Mouse (Mus musculus) hindbrain, embryonic 16.5 days (tissue): ENCODE data around the gene Psrc1. TPM values are rescaled to one million over a fixed set of nuclear protein-coding genes. Genes with fewer than 3 reads are reported as not detected.

Experiments used
- ATAC-seq: fragments of 200-750 bp; cut with Nextera tagmentation; 2 replicates; pipeline ENCODE4 v1.8.0; 2017; ENCODE audit warnings: moderate TSS enrichment, moderate library complexity
- H3K27ac ChIP-seq: fragments of 300-500 bp; sonication (generic); 2 replicates; pipeline ENCODE4 v1.5.1; 2014; ENCODE audit warnings: low read depth, mild to moderate bottlenecking, control low read depth, low read length, moderate library complexity
- H3K27me3 ChIP-seq: fragments of 300-500 bp; sonication (generic); replicated peaks from 2 replicates; pipeline ENCODE4 v1.6.1; 2014; ENCODE audit warnings: low read length; ENCODE audit not compliant: control insufficient read depth, insufficient read depth
- H3K36me3 ChIP-seq: fragments of 300-500 bp; sonication (generic); 2 replicates; pipeline ENCODE4 v1.6.1; 2014; ENCODE audit warnings: mild to moderate bottlenecking, low read length, moderate library complexity, mixed read lengths; ENCODE audit not compliant: control insufficient read depth, insufficient read depth
- H3K4me1 ChIP-seq: fragments of 300-500 bp; sonication (generic); 2 replicates; pipeline ENCODE4 v1.6.1; 2014; ENCODE audit warnings: low read depth, low read length; ENCODE audit not compliant: control insufficient read depth, insufficient read depth
- H3K4me2 ChIP-seq: fragments of 300-500 bp; sonication (generic); 2 replicates; pipeline ENCODE4 v1.6.1; 2014; ENCODE audit warnings: mild to moderate bottlenecking, low read length, control low read depth, moderate library complexity
- H3K4me3 ChIP-seq: fragments of 300-500 bp; sonication (generic); 2 replicates; pipeline ENCODE4 v1.5.1; 2014; ENCODE audit warnings: mild to moderate bottlenecking, low read length, control low read depth, moderate library complexity
- H3K9ac ChIP-seq: fragments of 300-500 bp; sonication (generic); 2 replicates; pipeline ENCODE4 v1.6.1; 2014; ENCODE audit warnings: low read depth, mild to moderate bottlenecking, control low read depth, low read length, moderate library complexity
- H3K9me3 ChIP-seq: fragments of 300-500 bp; sonication (generic); 2 replicates; pipeline ENCODE4 v1.6.1; 2014; ENCODE audit warnings: mild to moderate bottlenecking, low read length, moderate library complexity; ENCODE audit not compliant: control insufficient read depth
- WGBS: fragments of 180-500 bp; shearing (Covaris S2); extraction: QIAGEN DNeasy Blood & Tissue Kit; methylation state at CpG from one replicate; pipeline ENCODE4 v1.1.7; 2014; 5-methylcytosine and 5-hydroxymethylcytosine counted together
- polyA plus RNA-seq: library from polyadenylated mRNA; unstranded; fragments of >200 nt; fragmentation: Nextera tagmentation; extraction: Ambion mirVana; gene quantifications from 2 replicates; pipeline ENCODE4 v1.2.1, GENCODE M21; 2015

Psrc1 gene
- polyA plus RNA-seq, 1 experiment from 2014 or later = 11.1 TPM

DNA sequence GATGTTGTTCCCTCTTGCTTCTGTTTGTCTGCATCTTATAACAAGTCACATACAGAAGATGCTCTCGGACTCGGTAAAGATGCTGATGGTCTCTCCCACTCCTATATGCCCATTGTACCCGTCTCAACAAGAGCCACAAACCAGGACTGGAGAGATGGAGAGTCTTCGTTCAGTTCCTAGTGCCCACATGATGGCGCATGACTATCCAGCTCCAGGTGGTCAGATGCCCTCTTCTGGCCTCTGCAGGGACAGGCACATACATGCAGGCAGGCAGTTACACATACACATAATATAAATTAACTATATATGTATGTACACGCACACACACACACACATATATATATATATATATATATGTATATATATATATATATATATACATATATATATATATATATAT lies 2.9 kb upstream of the Psrc1 start:
- WGBS = 75% methylated on average over 6 of the region's 6 CpGs
- H3K4me3 ChIP-seq = no peak overlapping the region
- no peaks in the 10 kb centered on the region for H3K9me3 ChIP-seq
- no peaks in the 10 kb centered on the region for H3K36me3 ChIP-seq
- H3K4me2 ChIP-seq = no peak overlapping the region
- H3K27me3 ChIP-seq = no peaks in the 10 kb centered on the region
- ATAC-seq = no peak
- no peak overlapping the region for H3K27ac ChIP-seq
- no peak overlapping the region for H3K9ac ChIP-seq
- H3K4me1 ChIP-seq = peaks cover 8% of the 10 kb centered on the region; the same call in 1 of the 2 replicates

DNA sequence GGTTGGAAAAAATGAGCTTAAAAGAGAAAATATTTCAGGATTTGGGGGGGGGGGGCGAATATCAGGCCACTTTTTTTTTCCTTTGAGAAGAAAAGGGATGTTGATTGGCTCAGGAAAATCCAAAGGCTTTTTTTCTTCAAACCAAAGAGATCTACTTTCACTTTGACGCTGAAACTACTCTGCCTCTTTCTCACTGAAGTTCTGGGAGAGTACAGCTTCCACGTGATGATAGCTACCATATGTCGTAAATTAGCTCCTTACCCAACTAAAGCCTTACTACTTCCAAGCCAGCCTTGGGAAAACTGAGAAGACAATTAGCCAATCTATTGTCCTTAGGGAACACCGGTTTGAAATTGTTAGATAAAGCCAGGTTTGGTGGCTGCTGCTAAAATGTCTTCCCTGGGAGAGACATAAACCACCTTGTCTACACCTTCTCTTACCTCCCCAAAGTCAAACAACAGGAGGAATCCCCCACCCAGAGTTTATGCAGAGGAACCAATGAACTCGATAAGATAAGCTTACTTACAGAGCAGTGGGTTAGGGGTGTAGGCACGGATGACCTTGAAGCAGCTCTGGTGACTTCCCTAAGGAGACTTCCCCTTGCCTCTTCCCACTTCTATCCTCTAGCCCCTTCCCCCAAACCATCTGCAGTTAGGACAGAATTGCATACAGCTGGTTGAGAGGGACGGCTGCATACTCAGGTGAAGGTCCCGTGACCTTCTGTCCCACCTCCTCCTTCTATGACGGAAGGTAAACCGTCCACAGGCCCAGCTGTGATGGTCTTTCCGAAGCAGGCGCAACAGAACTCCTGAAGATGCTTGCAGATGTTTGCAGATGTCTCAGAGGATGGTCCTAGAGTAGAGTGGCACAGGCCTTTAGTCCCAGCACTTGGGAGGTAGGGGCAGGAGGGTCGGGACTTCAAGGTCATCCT lies 1.4 kb upstream of the Psrc1 start:
- no peak overlapping the region for H3K27ac ChIP-seq
- no peak for ATAC-seq
- H3K9ac ChIP-seq = no peak overlapping the region
- 82% methylated on average over 14 of the region's 14 CpGs for WGBS
- no peaks in the 10 kb centered on the region for H3K36me3 ChIP-seq
- H3K4me2 ChIP-seq = no peak overlapping the region
- H3K4me3 ChIP-seq = no peak overlapping the region
- H3K4me1 ChIP-seq = peaks cover 8% of the 10 kb centered on the region; the same call in 1 of the 2 replicates
- no peaks in the 10 kb centered on the region for H3K27me3 ChIP-seq
- H3K9me3 ChIP-seq = no peaks in the 10 kb centered on the region

DNA sequence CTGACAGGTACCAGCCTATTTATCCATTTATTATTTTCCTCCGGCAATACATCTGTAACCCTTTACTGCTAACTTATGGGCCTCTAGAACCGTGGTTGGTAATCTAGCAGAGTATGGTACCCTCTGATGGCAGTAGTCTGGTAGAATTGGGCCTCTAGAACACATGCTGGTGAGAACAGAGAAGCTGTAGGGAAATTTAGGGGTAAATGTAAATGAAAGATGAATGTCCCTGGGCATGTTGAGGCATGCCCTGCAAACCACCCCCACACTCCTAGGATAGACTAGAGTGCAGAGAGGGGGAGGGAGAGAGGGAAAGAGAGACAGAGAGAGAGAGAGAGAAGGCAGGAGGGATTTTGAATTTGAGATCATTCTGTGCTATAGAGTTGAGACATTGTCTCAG lies 786 bp downstream of the Psrc1 start:
- H3K4me2 ChIP-seq = peak overlapping the region; percentile 68
- ATAC-seq = no peak
- no peak overlapping the region; the same call in 1 of the 2 replicates for H3K9ac ChIP-seq
- peak overlapping the region; percentile 73 for H3K4me3 ChIP-seq
- no peaks in the 10 kb centered on the region for H3K27me3 ChIP-seq
- no peaks in the 10 kb centered on the region for H3K36me3 ChIP-seq
- 39% methylated on average over 2 of the region's 2 CpGs for WGBS
- no peak overlapping the region for H3K27ac ChIP-seq
- H3K4me1 ChIP-seq = peaks cover 10% of the 10 kb centered on the region; the same call in 1 of the 2 replicates
- H3K9me3 ChIP-seq = no peaks in the 10 kb centered on the region

DNA sequence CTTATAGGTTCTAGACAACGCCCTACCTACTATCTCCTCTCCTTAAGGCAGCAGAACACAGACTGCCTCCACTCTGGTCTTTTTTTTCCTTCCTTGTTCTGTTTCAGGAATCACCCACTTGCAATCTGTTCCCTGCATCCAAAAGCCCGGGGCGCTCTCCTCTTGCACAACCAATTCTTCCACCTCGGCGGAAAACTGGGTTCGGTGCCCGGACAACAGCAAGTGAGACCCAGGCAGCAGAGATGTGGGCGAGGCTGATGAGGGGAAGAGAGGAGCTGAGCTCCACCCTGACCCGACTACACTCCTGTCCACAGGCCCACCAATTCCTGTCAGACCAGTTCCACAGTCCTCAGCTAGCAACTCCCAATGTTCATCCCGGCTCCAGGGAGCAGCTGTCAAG lies 2.5 kb downstream of the Psrc1 start:
- Histone ChIP-seq H3K27me3 (no peaks in the 10 kb centered on the region), H3K9me3 (no peaks in the 10 kb centered on the region), H3K4me3 (no peak overlapping the region), H3K9ac (no peak overlapping the region), H3K36me3 (no peaks in the 10 kb centered on the region), H3K4me2 (no peak overlapping the region), H3K27ac (no peak overlapping the region), H3K4me1 (peaks cover 10% of the 10 kb centered on the region; the same call in 1 of the 2 replicates)
- 90% methylated on average over 10 of the region's 10 CpGs for WGBS
- no peak for ATAC-seq

DNA sequence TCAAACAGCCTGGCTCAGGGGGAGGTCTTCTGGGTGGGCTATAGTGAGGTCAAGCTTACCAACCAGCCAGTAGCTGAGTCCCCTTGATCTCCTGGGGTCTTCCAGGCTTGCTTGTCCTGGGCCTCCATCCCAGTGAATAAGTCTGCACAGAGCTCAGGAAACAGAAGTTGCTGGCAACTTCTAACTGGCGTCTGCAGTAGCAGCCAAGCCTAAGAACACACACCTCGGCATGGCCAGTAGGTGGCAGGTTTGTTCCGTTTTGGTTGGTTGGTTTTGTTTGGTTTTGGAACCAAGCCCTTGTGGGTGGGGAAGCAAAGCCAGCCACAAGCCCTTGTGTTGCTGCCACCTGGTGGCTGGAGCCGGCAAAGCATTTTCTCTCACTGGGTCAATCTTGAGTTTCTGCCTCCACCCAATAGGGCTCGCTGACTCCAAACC lies 5.5 kb downstream of the Psrc1 start:
- 2% methylated on average over 5 of the region's 5 CpGs for WGBS
- H3K27me3 ChIP-seq = no peaks in the 10 kb centered on the region
- H3K27ac ChIP-seq = no peak overlapping the region

DNA sequence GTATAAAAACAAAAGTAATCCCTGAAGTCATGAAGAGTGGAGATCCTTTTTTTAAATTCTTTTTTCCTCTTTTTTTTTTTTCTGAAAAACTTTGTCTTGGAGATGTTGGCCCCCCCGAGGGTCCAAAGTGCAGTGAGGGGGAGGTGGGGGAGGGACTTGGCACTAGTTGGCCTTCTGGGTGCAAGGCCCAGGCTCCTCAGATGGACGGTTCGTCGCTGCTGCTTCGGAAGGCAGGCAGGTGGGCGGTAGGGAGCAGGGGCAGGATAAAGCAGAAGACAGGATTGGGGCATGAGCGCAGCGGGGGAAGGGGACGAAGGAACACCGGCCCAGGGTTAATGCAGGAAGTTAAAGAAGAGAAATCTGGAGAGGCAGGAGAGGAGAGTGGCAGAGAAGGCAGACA lies 8.7 kb downstream of the Psrc1 start:
- peaks cover 29% of the 10 kb centered on the region for H3K36me3 ChIP-seq
- H3K4me2 ChIP-seq = no peak overlapping the region
- H3K27me3 ChIP-seq = no peaks in the 10 kb centered on the region
- no peaks in the 10 kb centered on the region for H3K9me3 ChIP-seq
- no peak overlapping the region for H3K27ac ChIP-seq
- peaks cover 2% of the 10 kb centered on the region; the same call in 1 of the 2 replicates for H3K4me1 ChIP-seq
- no peak overlapping the region for H3K9ac ChIP-seq
- no peak overlapping the region for H3K4me3 ChIP-seq
- no peak for ATAC-seq
- WGBS = 24% methylated on average over 10 of the region's 10 CpGs

More for the DNA sequence above, 5.5 kb downstream of the Psrc1 start:
- no peak overlapping the region for H3K4me2 ChIP-seq
- no peaks in the 10 kb centered on the region for H3K9me3 ChIP-seq
- H3K4me1 ChIP-seq = peaks cover 4% of the 10 kb centered on the region; the same call in 1 of the 2 replicates
- peak; percentile 83 for ATAC-seq
- no peak overlapping the region for H3K9ac ChIP-seq
- H3K36me3 ChIP-seq = peaks cover 5% of the 10 kb centered on the region; the same call in 1 of the 2 replicates
- no peak overlapping the region for H3K4me3 ChIP-seq

DNA sequence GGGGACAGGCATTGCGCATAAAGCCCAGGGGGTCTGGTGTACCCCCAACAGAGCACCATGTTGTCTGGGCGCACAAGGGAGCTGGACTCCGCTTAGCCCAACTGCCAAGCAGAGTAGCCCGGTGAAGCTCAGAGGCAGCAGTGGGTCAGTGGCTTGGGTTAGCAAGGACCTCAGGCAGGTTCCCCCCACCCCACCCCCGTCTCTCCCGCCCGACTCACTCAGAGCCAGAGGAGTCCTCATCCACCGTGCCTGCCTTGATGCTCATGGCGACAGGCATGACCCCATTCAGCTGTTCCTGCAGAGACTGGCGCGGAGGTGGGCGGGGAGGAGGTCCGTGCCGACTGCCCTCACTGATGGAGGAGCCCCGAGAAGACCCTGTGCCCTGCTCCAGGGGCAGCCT lies 9.2 kb downstream of the Psrc1 start:
- Histone ChIP-seq H3K36me3 (peaks cover 34% of the 10 kb centered on the region), H3K9me3 (no peaks in the 10 kb centered on the region), H3K4me3 (no peak overlapping the region), H3K27ac (no peak overlapping the region), H3K27me3 (no peaks in the 10 kb centered on the region), H3K4me2 (no peak overlapping the region), H3K4me1 (peaks cover 2% of the 10 kb centered on the region; the same call in 1 of the 2 replicates), H3K9ac (no peak overlapping the region)
- 44% methylated on average over 15 of the region's 15 CpGs for WGBS
- ATAC-seq = no peak

DNA sequence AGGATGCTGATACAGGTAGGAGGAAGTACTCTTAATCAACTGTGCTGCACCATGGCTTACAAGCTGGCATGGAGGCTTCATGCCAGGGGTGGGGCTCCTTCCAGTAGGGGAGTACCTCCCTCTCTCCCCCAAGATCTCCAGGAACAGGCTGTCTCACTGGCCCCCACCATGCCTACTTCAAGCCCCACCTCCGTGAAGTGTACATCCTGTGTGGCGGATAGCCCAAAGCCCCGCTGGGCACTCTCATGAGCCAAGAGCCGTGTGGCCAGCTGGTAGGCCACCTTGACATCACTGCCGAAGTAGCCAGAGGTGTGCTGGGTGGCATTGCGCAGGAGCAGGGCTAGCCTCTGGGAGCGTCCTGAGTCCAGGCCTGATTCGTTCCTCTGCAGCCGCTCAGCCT lies 14.6 kb downstream of the Psrc1 start:
- Histone ChIP-seq H3K4me1 (peaks cover 15% of the 10 kb centered on the region), H3K4me3 (no peak overlapping the region), H3K27me3 (no peaks in the 10 kb centered on the region), H3K4me2 (no peak overlapping the region), H3K9me3 (no peaks in the 10 kb centered on the region), H3K27ac (no peak overlapping the region), H3K9ac (no peak overlapping the region), H3K36me3 (peaks cover 73% of the 10 kb centered on the region)
- WGBS = 87% methylated on average over 9 of the region's 9 CpGs
- no peak for ATAC-seq

DNA sequence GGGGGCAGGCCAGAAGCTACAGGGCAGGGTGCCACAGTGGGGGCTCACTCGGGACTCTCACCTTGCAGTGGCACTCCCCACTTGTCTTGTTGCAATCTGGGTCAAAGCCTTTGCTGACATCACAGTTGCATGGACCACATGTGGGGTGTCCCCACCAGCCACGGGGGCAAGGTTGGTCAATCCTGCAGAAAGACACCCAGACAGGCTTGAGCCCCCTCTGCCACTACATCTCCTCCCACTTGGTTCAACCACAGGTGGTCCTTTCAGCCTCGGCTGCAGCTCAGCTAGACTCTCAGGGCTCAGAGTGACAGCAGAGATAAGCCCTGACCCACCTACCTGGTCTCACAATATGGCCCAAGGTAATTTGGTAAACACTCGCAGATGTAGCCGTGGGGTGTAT lies 16.8 kb downstream of the Psrc1 start:
- no peak for ATAC-seq
- peaks cover 74% of the 10 kb centered on the region for H3K36me3 ChIP-seq
- H3K27ac ChIP-seq = no peak overlapping the region
- no peaks in the 10 kb centered on the region for H3K9me3 ChIP-seq
- H3K9ac ChIP-seq = no peak overlapping the region
- 85% methylated on average over 5 of the region's 5 CpGs for WGBS
- H3K4me3 ChIP-seq = no peak overlapping the region
- no peak overlapping the region for H3K4me2 ChIP-seq
- H3K27me3 ChIP-seq = no peaks in the 10 kb centered on the region
- peaks cover 19% of the 10 kb centered on the region for H3K4me1 ChIP-seq
